Mouse (Mus musculus) liver, postnatal 0 days (tissue): Measurements from ENCODE around the gene Cbx5.

Experiments
- CTCF ChIP-seq: sonication (generic); IDR thresholded peaks from 2 replicates; pipeline ENCODE4 v1.5.1; 2016; ENCODE audit warnings: antibody characterized with exemption, low read depth
- EP300 ChIP-seq: IDR thresholded peaks from 2 replicates; pipeline ENCODE4 v1.6.1; 2016; ENCODE audit warnings: antibody characterized with exemption, low read depth, mild to moderate bottlenecking

GRCm38 (mm10) chr15:103178767-103179166 is 60.8 kb downstream of the Cbx5 start:
- TF ChIP-seq CTCF (no peak), EP300 (no peak)
